Mouse (Mus musculus): ENCODE data around the gene 1700012B09Rik.

- TF ChIP-seq CTCF (IDR thresholded peaks at IDR 0.05; ENCODE audit: borderline replicate concordance, insufficient read depth, low read depth, low read length) (no peak), POLR2A (IDR thresholded peaks at IDR 0.05; ENCODE audit: borderline replicate concordance, insufficient read depth, low read length) (no peak)
Measured at GRCm38 (mm10) chr9:14773813-14774212, 3.0 kb upstream of the 1700012B09Rik start.
